Mouse (Mus musculus) hindbrain, embryonic 12.5 days (tissue): Measurements from ENCODE around the gene Tenm2. TPM values are rescaled to one million over a fixed set of nuclear protein-coding genes. Genes with fewer than 3 reads are reported as not detected.
A peak's percentile ranks its signal among the peaks of the same experiment; 100 is the strongest.

ENCODE experiments used
- ATAC-seq: fragments of 200-750 bp; cut with Nextera tagmentation; 2 replicates; pipeline ENCODE4 v1.8.0; 2017; ENCODE audit warnings: moderate TSS enrichment; ENCODE audit not compliant: low FRiP score
- H3K27ac ChIP-seq: fragments of 300-500 bp; sonication (generic); 2 replicates; pipeline ENCODE4 v1.5.1; 2016; ENCODE audit warnings: mild to moderate bottlenecking
- H3K27me3 ChIP-seq: fragments of 300-500 bp; sonication (generic); 2 replicates; pipeline ENCODE4 v1.6.1; 2016; ENCODE audit warnings: mild to moderate bottlenecking
- H3K36me3 ChIP-seq: fragments of 300-500 bp; sonication (generic); 2 replicates; pipeline ENCODE4 v1.6.1; 2016; ENCODE audit warnings: mild to moderate bottlenecking
- H3K4me1 ChIP-seq: fragments of 300-500 bp; sonication (generic); 2 replicates; pipeline ENCODE4 v1.6.1; 2016
- H3K4me2 ChIP-seq: fragments of 300-500 bp; sonication (generic); replicated peaks from 2 replicates; pipeline ENCODE4 v1.6.1; 2016; ENCODE audit warnings: mild to moderate bottlenecking
- H3K4me3 ChIP-seq: fragments of 300-500 bp; sonication (generic); 2 replicates; pipeline ENCODE4 v1.5.1; 2016; ENCODE audit warnings: mild to moderate bottlenecking
- H3K9ac ChIP-seq: fragments of 300-500 bp; sonication (generic); 2 replicates; pipeline ENCODE4 v1.6.1; 2016; ENCODE audit warnings: mild to moderate bottlenecking, moderate library complexity
- H3K9me3 ChIP-seq: fragments of 300-500 bp; sonication (generic); replicated peaks from 2 replicates; pipeline ENCODE4 v1.6.1; 2016; ENCODE audit warnings: mild to moderate bottlenecking
- whole genome bisulfite sequencing: fragments of 180-500 bp; shearing (Covaris S2); methylation state at CpG from one replicate; pipeline ENCODE4 v1.1.7; 2016; 5-methylcytosine and 5-hydroxymethylcytosine counted together
- polyA plus RNA-seq: library from polyadenylated mRNA; unstranded; fragments of >200 nt; fragmentation: Nextera tagmentation; extraction: Ambion mirVana; gene quantifications from 2 replicates; pipeline ENCODE4 v1.2.1, GENCODE M21; 2016

The Tenm2 gene
- polyA plus RNA-seq, 1 experiment from 2014 or later = 16.6 TPM

DNA sequence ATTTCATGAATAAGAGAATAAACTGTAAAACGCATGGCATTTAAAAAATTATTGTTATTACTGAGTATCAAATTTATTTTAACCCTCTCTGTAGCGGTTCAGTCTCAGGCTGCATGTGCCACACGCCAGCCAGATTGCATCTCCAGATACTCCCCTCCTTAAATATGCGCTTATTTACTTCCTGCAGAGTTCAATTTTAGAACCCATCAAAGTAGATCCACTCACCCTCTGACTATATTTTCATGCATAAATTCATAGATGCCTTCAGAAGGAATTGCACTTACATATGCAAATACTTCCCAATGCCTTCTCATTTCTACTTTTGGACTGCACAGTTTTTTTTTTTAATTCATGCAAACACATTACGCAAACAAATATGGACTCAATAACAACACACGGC is 294.3 kb downstream of the Tenm2 start:
- ATAC-seq = no peak
- H3K9ac ChIP-seq = no peak overlapping the region
- H3K4me2 ChIP-seq = no peak overlapping the region
- WGBS = 83% methylated on average over 6 of the region's 6 CpGs
- H3K27ac ChIP-seq = no peak overlapping the region
- no peaks in the 10 kb centered on the region for H3K9me3 ChIP-seq
- H3K4me1 ChIP-seq = peaks cover 5% of the 10 kb centered on the region; the same call in 1 of the 2 replicates
- no peaks in the 10 kb centered on the region for H3K36me3 ChIP-seq
- H3K4me3 ChIP-seq = no peak overlapping the region
- no peaks in the 10 kb centered on the region for H3K27me3 ChIP-seq

DNA sequence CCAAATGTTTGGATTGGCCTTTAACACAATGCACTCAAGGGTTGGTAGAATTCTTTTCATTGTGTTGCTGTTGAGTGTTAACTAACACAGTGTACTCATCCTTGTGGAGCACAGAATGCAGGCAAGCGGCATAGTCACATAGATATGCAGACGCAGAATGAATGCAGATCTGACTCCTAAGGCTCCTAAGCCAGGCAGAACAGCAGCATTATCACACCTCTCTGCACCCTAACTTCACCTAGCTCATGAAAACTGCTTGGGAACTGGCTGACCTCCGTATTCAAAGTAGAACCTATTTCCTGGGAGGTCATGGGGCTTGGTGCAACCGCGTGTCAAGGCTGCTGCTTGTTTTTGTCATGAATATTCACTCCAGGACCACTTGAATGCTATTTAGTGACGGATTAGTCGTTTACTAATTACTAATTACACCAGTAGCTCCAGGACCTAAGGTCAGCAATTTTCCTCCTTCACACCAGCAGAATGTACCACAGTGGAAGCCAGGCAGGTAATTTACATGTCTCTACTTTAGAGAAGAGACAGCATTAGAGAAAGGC is 295.1 kb downstream of the Tenm2 start:
- no peak for ATAC-seq
- Histone ChIP-seq H3K4me2 (no peak overlapping the region), H3K27ac (no peak overlapping the region), H3K9me3 (no peaks in the 10 kb centered on the region), H3K27me3 (no peaks in the 10 kb centered on the region), H3K36me3 (no peaks in the 10 kb centered on the region), H3K4me1 (peaks cover 5% of the 10 kb centered on the region; the same call in 1 of the 2 replicates), H3K4me3 (no peak overlapping the region), H3K9ac (no peak overlapping the region)
- 27% methylated on average over 7 of the region's 7 CpGs for WGBS

- H3K9me3 ChIP-seq = no peaks in the 10 kb centered on the region
- no peaks in the 10 kb centered on the region for H3K27me3 ChIP-seq
- no peaks in the 10 kb centered on the region for H3K36me3 ChIP-seq
- 72% methylated on average over 5 of the region's 5 CpGs for WGBS
- no peak overlapping the region for H3K4me2 ChIP-seq
- no peak overlapping the region for H3K9ac ChIP-seq
- ATAC-seq = no peak; the same call in 1 of the 2 replicates
- H3K27ac ChIP-seq = no peak overlapping the region
- no peaks in the 10 kb centered on the region for H3K4me1 ChIP-seq
- no peak overlapping the region for H3K4me3 ChIP-seq
These were observed 305.9 kb downstream of the Tenm2 start for GRCm38 (mm10) chr11:36929817-36930216.

DNA sequence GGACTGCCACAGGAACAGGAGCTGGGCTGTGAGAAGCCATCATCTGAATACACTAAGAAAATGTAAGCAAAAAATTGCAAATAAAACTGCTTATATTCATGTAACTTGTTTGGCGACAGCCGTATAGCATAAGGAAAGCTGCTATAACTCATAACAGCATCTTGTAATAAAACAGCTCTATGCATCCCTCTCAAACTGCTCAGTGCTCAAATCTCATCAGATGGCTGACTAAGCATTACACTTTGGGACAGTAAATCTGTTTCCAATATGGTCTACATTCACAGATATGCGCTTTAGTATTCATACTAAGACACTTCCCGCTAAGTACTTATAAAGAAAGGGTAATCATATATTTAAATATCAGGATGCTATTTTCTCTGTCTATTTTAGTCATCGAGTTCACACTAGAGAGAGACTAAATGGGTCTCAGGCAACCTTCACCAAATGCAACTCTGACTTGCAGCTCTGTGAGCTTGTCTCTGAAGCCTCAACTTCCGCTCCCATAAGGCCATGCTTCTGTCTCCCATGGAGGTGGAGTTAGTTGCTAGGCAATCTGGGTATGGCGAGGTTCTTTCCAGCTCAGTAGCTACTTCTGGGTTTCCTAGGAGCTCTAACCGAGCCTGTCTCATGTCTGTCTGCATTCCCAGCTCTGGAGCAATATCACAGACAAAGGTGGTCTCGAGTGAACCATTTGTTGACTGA is 308.9 kb downstream of the Tenm2 start:
- 0 out of 2 replicates have a peak, but pooled peaks have one; percentile 32 for ATAC-seq
- no peaks in the 10 kb centered on the region for H3K9me3 ChIP-seq
- no peaks in the 10 kb centered on the region for H3K4me1 ChIP-seq
- 72% methylated on average over 9 of the region's 9 CpGs for WGBS
- H3K36me3 ChIP-seq = no peaks in the 10 kb centered on the region
- H3K9ac ChIP-seq = no peak overlapping the region
- H3K27me3 ChIP-seq = no peaks in the 10 kb centered on the region
- no peak overlapping the region for H3K4me3 ChIP-seq
- H3K27ac ChIP-seq = no peak overlapping the region
- no peak overlapping the region for H3K4me2 ChIP-seq

DNA sequence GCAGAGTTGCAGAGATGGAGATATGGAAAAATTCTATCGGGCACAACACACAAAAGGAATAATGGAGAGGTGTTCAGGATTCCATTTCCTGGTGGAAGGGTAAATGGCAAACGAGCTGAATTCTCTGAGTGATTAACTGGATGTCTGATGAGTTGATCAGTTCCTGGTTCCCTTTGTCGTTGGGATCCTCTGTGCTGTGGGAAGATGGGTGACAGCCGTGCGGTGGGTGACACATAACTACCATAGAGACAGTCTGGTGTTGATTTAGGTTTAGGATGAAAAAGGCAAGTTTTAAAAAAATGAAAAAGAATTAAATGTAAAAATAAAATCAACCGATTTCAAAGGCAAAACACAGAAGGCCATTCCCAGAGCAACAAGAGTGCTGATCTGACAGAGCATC is 316.5 kb downstream of the Tenm2 start:
- H3K27me3 ChIP-seq = no peaks in the 10 kb centered on the region
- no peaks in the 10 kb centered on the region for H3K36me3 ChIP-seq
- H3K9me3 ChIP-seq = no peaks in the 10 kb centered on the region
- ATAC-seq = no peak
- 86% methylated on average over 6 of the region's 6 CpGs for WGBS
- no peak overlapping the region for H3K4me2 ChIP-seq
- no peak overlapping the region for H3K27ac ChIP-seq
- no peak overlapping the region for H3K9ac ChIP-seq
- no peaks in the 10 kb centered on the region for H3K4me1 ChIP-seq
- H3K4me3 ChIP-seq = no peak overlapping the region

GRCm38 (mm10) chr11:36911406-36911805 is 324.4 kb downstream of the Tenm2 start:
- WGBS = 76% methylated on average over 4 of the region's 4 CpGs

DNA sequence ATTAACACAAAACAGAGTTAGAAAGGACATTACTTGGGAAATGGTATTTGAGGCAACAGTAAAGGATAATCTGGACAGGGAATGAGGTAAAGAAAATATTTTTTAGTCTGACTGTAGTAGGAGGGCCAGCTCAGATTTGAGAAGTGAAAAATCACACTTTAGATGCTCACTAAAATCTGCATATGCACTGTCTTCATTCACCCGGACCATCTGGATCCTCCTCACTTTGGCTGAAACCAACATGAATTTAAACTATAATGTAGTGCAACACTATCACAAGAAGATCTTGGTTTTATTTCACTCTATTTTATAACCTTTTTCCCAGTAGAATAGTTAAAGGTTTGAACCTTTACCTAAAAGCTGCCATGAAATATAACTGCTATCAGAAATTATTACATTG is 326.7 kb downstream of the Tenm2 start:
- H3K27ac ChIP-seq = no peak overlapping the region
- 94% methylated on average over 1 of the region's 1 CpGs for WGBS
- no peaks in the 10 kb centered on the region for H3K4me1 ChIP-seq
- no peak overlapping the region for H3K4me3 ChIP-seq
- H3K36me3 ChIP-seq = no peaks in the 10 kb centered on the region
- no peak for ATAC-seq
- H3K27me3 ChIP-seq = no peaks in the 10 kb centered on the region
- no peak overlapping the region for H3K9ac ChIP-seq
- H3K4me2 ChIP-seq = no peak overlapping the region
- H3K9me3 ChIP-seq = no peaks in the 10 kb centered on the region

More at GRCm38 (mm10) chr11:36911406-36911805, 324.4 kb downstream of the Tenm2 start:
- no peaks in the 10 kb centered on the region for H3K36me3 ChIP-seq
- no peak overlapping the region for H3K4me2 ChIP-seq
- ATAC-seq = no peak
- no peaks in the 10 kb centered on the region for H3K9me3 ChIP-seq
- no peaks in the 10 kb centered on the region for H3K27me3 ChIP-seq
- H3K9ac ChIP-seq = no peak overlapping the region
- no peak overlapping the region for H3K4me3 ChIP-seq
- no peak overlapping the region for H3K27ac ChIP-seq
- H3K4me1 ChIP-seq = no peaks in the 10 kb centered on the region

DNA sequence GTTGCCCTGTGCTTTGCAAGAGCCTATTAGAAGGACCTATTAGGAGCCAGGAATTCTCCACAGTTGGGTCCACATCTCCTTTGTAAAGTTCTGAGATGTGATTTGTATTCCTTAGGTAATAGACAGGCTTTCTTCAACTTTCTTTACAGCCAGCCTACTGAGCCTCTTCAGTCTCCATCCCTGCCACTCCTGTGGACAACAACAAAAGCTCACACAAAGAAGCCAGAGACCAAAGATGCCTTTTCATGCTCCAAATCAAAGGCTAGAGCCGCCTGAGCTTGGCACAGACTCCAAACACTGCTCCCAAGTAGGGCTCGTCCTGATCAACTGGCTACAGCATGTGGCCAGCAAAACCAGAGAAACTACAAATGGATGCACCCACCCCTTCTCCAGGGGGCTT is 333.5 kb downstream of the Tenm2 start:
- Histone ChIP-seq H3K9ac (no peak overlapping the region), H3K27ac (no peak overlapping the region), H3K27me3 (no peaks in the 10 kb centered on the region), H3K9me3 (no peaks in the 10 kb centered on the region), H3K36me3 (no peaks in the 10 kb centered on the region), H3K4me3 (no peak overlapping the region), H3K4me1 (no peaks in the 10 kb centered on the region), H3K4me2 (no peak overlapping the region)
- 28% methylated on average over 2 of the region's 2 CpGs for WGBS
- ATAC-seq = no peak

DNA sequence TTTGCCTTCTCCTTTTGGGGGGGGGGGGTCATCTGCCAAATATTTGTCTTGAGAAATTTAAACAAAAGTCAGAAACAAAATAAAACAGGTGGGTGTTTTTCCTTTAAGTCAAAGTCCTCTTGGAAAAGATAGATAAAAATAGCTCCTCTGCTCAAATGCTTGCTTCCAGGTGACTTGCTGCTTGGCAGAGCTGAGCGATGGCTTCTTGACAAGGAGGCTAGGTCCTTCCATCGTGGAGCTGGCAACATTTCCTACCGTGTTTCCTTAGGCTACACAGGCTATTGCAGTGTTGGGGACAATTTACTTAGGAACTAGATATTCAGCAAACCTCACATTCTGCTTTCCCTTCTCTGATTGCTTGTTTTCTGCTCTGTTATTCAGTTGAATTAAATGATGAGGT is 342.7 kb downstream of the Tenm2 start:
- Histone ChIP-seq H3K4me2 (no peak overlapping the region), H3K9ac (no peak overlapping the region), H3K27me3 (no peaks in the 10 kb centered on the region), H3K4me1 (0 out of 2 replicates have a peak, but pooled peaks cover 2% of the 10 kb centered on the region), H3K36me3 (no peaks in the 10 kb centered on the region), H3K4me3 (no peak overlapping the region), H3K27ac (no peak overlapping the region), H3K9me3 (no peaks in the 10 kb centered on the region)
- WGBS = 86% methylated on average over 3 of the region's 3 CpGs
- no peak for ATAC-seq

DNA sequence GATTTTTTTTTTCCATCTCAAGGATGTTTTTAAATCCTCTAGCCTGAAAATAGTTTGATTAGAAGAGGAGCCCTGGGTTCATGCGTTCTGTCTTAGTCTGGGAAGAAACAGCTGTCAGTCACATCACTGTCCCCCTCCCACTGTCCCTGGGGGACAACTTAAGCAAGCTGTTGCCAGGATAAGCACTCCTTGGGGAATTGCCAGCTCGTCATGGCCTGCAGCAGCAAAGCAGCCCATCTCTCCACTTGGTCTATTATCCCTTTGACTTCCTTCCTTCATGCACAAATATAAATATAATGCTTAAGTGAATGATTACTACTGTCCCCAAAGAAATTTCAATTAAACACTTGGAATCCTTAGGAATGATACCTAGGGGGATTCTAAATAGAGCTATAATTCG is 344.7 kb downstream of the Tenm2 start:
- H3K27me3 ChIP-seq = no peaks in the 10 kb centered on the region
- H3K4me1 ChIP-seq = 0 out of 2 replicates have a peak, but pooled peaks cover 2% of the 10 kb centered on the region
- no peak overlapping the region for H3K27ac ChIP-seq
- no peak for ATAC-seq
- no peaks in the 10 kb centered on the region for H3K36me3 ChIP-seq
- H3K4me2 ChIP-seq = no peak overlapping the region
- no peaks in the 10 kb centered on the region for H3K9me3 ChIP-seq
- H3K4me3 ChIP-seq = no peak overlapping the region
- WGBS = 36% methylated on average over 3 of the region's 3 CpGs
- no peak overlapping the region for H3K9ac ChIP-seq

DNA sequence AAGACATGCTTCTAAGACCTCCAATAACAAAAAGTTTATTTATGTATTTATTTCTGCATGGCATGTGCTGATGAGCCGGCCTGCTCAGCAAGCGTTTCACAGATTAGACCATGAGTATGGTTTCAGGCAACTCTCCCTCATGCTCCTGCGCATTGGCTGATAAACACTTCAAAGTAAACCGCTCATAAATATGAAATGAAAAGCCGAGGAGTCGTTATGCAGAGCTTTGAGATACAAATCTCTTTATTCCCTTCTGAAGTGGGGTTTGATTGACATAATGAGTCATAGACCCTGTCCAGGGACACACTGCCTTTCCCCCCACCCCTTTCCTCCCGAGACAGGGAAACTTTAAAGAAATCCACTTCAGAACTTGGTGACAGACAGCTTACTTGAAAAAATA is 348.3 kb downstream of the Tenm2 start:
- Histone ChIP-seq H3K9ac (no peak overlapping the region), H3K4me3 (no peak overlapping the region), H3K27ac (no peak overlapping the region; the same call in 1 of the 2 replicates), H3K4me2 (no peak overlapping the region), H3K36me3 (no peaks in the 10 kb centered on the region), H3K27me3 (no peaks in the 10 kb centered on the region), H3K4me1 (0 out of 2 replicates have a peak, but pooled peaks cover 2% of the 10 kb centered on the region), H3K9me3 (no peaks in the 10 kb centered on the region)
- 52% methylated on average over 7 of the region's 7 CpGs for WGBS
- no peak for ATAC-seq

DNA sequence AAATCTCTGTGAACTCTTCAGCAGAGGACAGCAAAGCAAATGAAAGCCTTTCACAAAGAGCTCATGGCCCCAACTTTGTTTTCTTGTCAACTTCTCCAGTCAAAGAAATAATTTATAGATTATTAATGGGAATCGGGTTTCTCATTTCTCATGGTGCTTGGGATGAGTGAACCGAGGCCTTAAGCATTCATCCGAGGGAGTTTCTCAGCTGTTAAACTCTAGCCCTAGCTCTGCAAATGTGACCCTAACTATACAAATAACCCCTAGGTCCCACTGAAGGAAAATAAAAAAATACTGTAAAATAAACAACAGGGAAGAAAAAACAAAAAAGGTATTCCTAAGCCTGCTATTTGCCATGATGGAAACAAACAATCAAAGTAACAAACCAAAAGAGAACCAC is 349.6 kb downstream of the Tenm2 start:
- Histone ChIP-seq H3K4me3 (no peak overlapping the region), H3K9me3 (no peaks in the 10 kb centered on the region), H3K27ac (no peak overlapping the region), H3K27me3 (no peaks in the 10 kb centered on the region), H3K9ac (no peak overlapping the region), H3K4me2 (no peak overlapping the region), H3K36me3 (no peaks in the 10 kb centered on the region), H3K4me1 (0 out of 2 replicates have a peak, but pooled peaks cover 2% of the 10 kb centered on the region)
- no peak for ATAC-seq
- 67% methylated on average over 3 of the region's 3 CpGs for WGBS

DNA sequence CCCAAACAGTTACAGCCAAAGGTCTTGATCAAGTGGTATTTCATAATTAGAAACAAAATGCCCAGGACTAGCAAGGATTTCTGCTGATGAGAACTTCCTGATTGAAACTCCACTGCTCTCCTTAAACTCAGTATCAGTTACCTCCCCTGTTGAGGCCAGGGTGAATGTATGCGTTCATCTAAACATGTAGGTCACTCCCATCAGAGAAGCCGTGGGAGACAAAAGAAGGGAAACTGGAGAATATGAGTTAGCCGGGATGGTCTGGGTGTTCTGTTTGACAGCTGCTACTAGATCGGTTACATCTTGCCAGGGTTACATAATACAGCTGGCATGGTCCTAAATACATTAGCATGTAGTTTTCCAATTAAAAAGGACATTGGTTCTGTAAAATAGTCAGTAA is 362.8 kb downstream of the Tenm2 start:
- no peak overlapping the region for H3K9ac ChIP-seq
- H3K4me1 ChIP-seq = no peaks in the 10 kb centered on the region
- H3K4me2 ChIP-seq = no peak overlapping the region
- H3K4me3 ChIP-seq = no peak overlapping the region
- H3K27me3 ChIP-seq = no peaks in the 10 kb centered on the region
- H3K9me3 ChIP-seq = no peaks in the 10 kb centered on the region
- WGBS = 57% methylated on average over 4 of the region's 4 CpGs
- no peak overlapping the region for H3K27ac ChIP-seq
- no peaks in the 10 kb centered on the region for H3K36me3 ChIP-seq
- no peak for ATAC-seq
